Mouse (Mus musculus): ENCODE results near the gene Mt3.
"Not testable (repeated sequence)": the region's sequence is repeated elsewhere in the genome, so short reads cannot be mapped to it uniquely, and the experiment has no call there.

Mt3 gene

GRCm38 (mm10) chr8:94152513-94153300, at the start of gene Mt3:
Mt3 (plus strand) TSS chr8:94152607.
- no peak for DNase-seq (ENCODE audit: low read depth)

GRCm38 (mm10) chr8:94104146-94104545, 48.3 kb upstream of the Mt3 start:
- no peak for DNase-seq (ENCODE audit: low read depth)

- no peak for DNase-seq (ENCODE audit: low read depth)
Observed at GRCm38 (mm10) chr8:94107871-94108270, 44.5 kb upstream of the Mt3 start.

- DNase-seq (ENCODE audit: low read depth), result peak; percentile 64
Observed at GRCm38 (mm10) chr8:94109396-94109795, 43.0 kb upstream of the Mt3 start.

- no peak for DNase-seq (ENCODE audit: low read depth)
Observed at GRCm38 (mm10) chr8:94109835-94110234, 42.6 kb upstream of the Mt3 start.

- no peak for DNase-seq (ENCODE audit: low read depth)
Observed at GRCm38 (mm10) chr8:94110526-94111177, 41.8 kb upstream of the Mt3 start.

GRCm38 (mm10) chr8:94113435-94113834, 39.0 kb upstream of the Mt3 start:
- no peak for DNase-seq (ENCODE audit: low read depth)

- no peak for DNase-seq (ENCODE audit: low read depth)
Observed at GRCm38 (mm10) chr8:94113972-94114371, 38.4 kb upstream of the Mt3 start.

GRCm38 (mm10) chr8:94118776-94119430, 33.5 kb upstream of the Mt3 start:
- peak; percentile 51 for DNase-seq (ENCODE audit: low read depth)

GRCm38 (mm10) chr8:94121625-94122024, 30.8 kb upstream of the Mt3 start:
- DNase-seq (ENCODE audit: low read depth), result no peak

- DNase-seq (ENCODE audit: low read depth), result no peak
Observed at GRCm38 (mm10) chr8:94122711-94123468, 29.5 kb upstream of the Mt3 start.

GRCm38 (mm10) chr8:94127711-94128110, 24.7 kb upstream of the Mt3 start:
- no peak for DNase-seq (ENCODE audit: low read depth)

- DNase-seq (ENCODE audit: low read depth), result no peak
Observed at GRCm38 (mm10) chr8:94129133-94129789, 23.1 kb upstream of the Mt3 start.

GRCm38 (mm10) chr8:94130126-94130525, 22.3 kb upstream of the Mt3 start:
- no peak for DNase-seq (ENCODE audit: low read depth)

GRCm38 (mm10) chr8:94132096-94132495, 20.3 kb upstream of the Mt3 start:
- no peak for DNase-seq (ENCODE audit: low read depth)

GRCm38 (mm10) chr8:94134601-94135000, 17.8 kb upstream of the Mt3 start:
- DNase-seq (ENCODE audit: low read depth), result not testable (repeated sequence)

- DNase-seq (ENCODE audit: low read depth), result no peak
Observed at GRCm38 (mm10) chr8:94135556-94135955, 16.9 kb upstream of the Mt3 start.

- no peak for DNase-seq (ENCODE audit: low read depth)
Observed at GRCm38 (mm10) chr8:94136192-94136591, 16.2 kb upstream of the Mt3 start.

GRCm38 (mm10) chr8:94136933-94137332, 15.5 kb upstream of the Mt3 start, which contains the start of gene Mt4:
Mt4 (plus strand) TSS chr8:94137197.
- no peak for DNase-seq (ENCODE audit: low read depth)

GRCm38 (mm10) chr8:94140266-94140795, 12.1 kb upstream of the Mt3 start:
- DNase-seq (ENCODE audit: low read depth), result no peak

- DNase-seq (ENCODE audit: low read depth), result no peak
Observed at GRCm38 (mm10) chr8:94148236-94148635, 4.2 kb upstream of the Mt3 start.

All from c-Kit-positive CD71-positive TER-119-negative erythroid progenitor cells, embryonic 14.5 days (primary cell).